Mouse (Mus musculus): ENCODE data around the gene Grn. TPM values are rescaled to one million over a fixed set of nuclear protein-coding genes. Genes with fewer than 3 reads are reported as not detected.

The Grn gene
- total RNA-seq, 1 experiment, result 81.5 TPM

GRCm38 (mm10) chr11:102392441-102393237 is 37.5 kb upstream of the Grn start:
- peak overlapping the region; percentile 46; the same call in 1 of the 2 replicates for H3K9ac ChIP-seq (ENCODE audit: insufficient read depth, low read depth, low read length, poor library complexity, severe bottlenecking)
- TF ChIP-seq CHD2 (IDR thresholded peaks at IDR 0.05; ENCODE audit: low read depth, low read length) (no peak), HCFC1 (IDR thresholded peaks at IDR 0.05; ENCODE audit: borderline replicate concordance, insufficient read depth, low read length) (no peak), ZC3H11A (IDR thresholded peaks at IDR 0.05; ENCODE audit: borderline replicate concordance, low read depth, low read length) (no peak), MAFK (IDR thresholded peaks at IDR 0.05; ENCODE audit: insufficient read depth, low read depth, low read length) (no peak), ZNF384 (IDR thresholded peaks at IDR 0.05; ENCODE audit: low read depth, low read length) (no peak)

GRCm38 (mm10) chr11:102393238-102393634 is 36.9 kb upstream of the Grn start, which contains the start of gene Rundc3a:
Gene Rundc3a (plus strand): TSS chr11:102393403.
- TF ChIP-seq ZNF384 (IDR thresholded peaks at IDR 0.05; ENCODE audit: low read depth, low read length), result no peak
- TF ChIP-seq HCFC1 (IDR thresholded peaks at IDR 0.05; ENCODE audit: borderline replicate concordance, insufficient read depth, low read length), result no peak
- TF ChIP-seq MAFK (IDR thresholded peaks at IDR 0.05; ENCODE audit: insufficient read depth, low read depth, low read length), result no peak
- peak; percentile 53; the same call in 1 of the 2 replicates for TF ChIP-seq CHD2 (IDR thresholded peaks at IDR 0.05; ENCODE audit: low read depth, low read length)
- TF ChIP-seq ZC3H11A (IDR thresholded peaks at IDR 0.05; ENCODE audit: borderline replicate concordance, low read depth, low read length), result no peak
- Histone ChIP-seq H3K4me1 (ENCODE audit: control insufficient read depth in 2 of 2, insufficient read depth in 2 of 2, low read length in 2 of 2, poor library complexity in 1 of 2) (peaks cover 7 to 29% of the 10 kb centered on the region in 2 experiments), H3K27ac (ENCODE audit: insufficient read depth, low read depth, low read length, poor library complexity, severe bottlenecking) (no peak within 1 kb of the TSS), H3K4me3 (ENCODE audit: insufficient read depth in 1 of 2, low read depth in 1 of 2, low read length in 2 of 2, poor library complexity in 1 of 2, severe bottlenecking in 1 of 2) (peak within 1 kb of the TSS; percentile 65 to 90), H3K36me3 (ENCODE audit: control insufficient read depth, insufficient read depth, low read length, poor library complexity, severe bottlenecking) (no peaks in the 10 kb centered on the region), H3K9me3 (ENCODE audit: control insufficient read depth, insufficient read depth, low read depth, low read length) (no peaks in the 10 kb centered on the region), H3K9ac (ENCODE audit: insufficient read depth, low read depth, low read length, poor library complexity, severe bottlenecking) (peak within 1 kb of the TSS; percentile 46; the same call in 1 of the 2 replicates)
- peak; percentile 91 for DNase-seq (ENCODE audit: low read depth, low spot score)
- in situ Hi-C loops (cut with MboI; ENCODE audit: low sequenced_read_pairs in 2 of 2, unreplicated experiment in 2 of 2), result no loop called here

More at GRCm38 (mm10) chr11:102392441-102393237, 37.5 kb upstream of the Grn start:
- Histone ChIP-seq H3K36me3 (ENCODE audit: control insufficient read depth, insufficient read depth, low read length, poor library complexity, severe bottlenecking) (no peaks in the 10 kb centered on the region), H3K27ac (ENCODE audit: insufficient read depth, low read depth, low read length, poor library complexity, severe bottlenecking) (no peak overlapping the region), H3K4me3 (ENCODE audit: insufficient read depth in 1 of 2, low read depth in 1 of 2, low read length in 2 of 2, poor library complexity in 1 of 2, severe bottlenecking in 1 of 2) (peak overlapping the region; percentile 51 to 90), H3K9me3 (ENCODE audit: control insufficient read depth, insufficient read depth, low read depth, low read length) (no peaks in the 10 kb centered on the region), H3K4me1 (ENCODE audit: control insufficient read depth in 2 of 2, insufficient read depth in 2 of 2, low read length in 2 of 2, poor library complexity in 1 of 2) (peaks cover 6 to 25% of the 10 kb centered on the region in 2 experiments)
- no peak for DNase-seq (ENCODE audit: low read depth, low spot score)
- in situ Hi-C loops (cut with MboI; ENCODE audit: low sequenced_read_pairs in 2 of 2, unreplicated experiment in 2 of 2), result no loop called here

GRCm38 (mm10) chr11:102393719-102394420 is 36.2 kb upstream of the Grn start:
- H3K4me3 ChIP-seq (ENCODE audit: insufficient read depth in 1 of 2, low read depth in 1 of 2, low read length in 2 of 2, poor library complexity in 1 of 2, severe bottlenecking in 1 of 2), result peak overlapping the region; percentile 65 to 90
- H3K27ac ChIP-seq (ENCODE audit: insufficient read depth, low read depth, low read length, poor library complexity, severe bottlenecking), result no peak overlapping the region
- H3K4me1 ChIP-seq (ENCODE audit: control insufficient read depth in 2 of 2, insufficient read depth in 2 of 2, low read length in 2 of 2, poor library complexity in 1 of 2), result peaks cover 7 to 30% of the 10 kb centered on the region in 2 experiments
- in situ Hi-C loops (cut with MboI; ENCODE audit: low sequenced_read_pairs in 2 of 2, unreplicated experiment in 2 of 2), result no loop called here
- H3K9ac ChIP-seq (ENCODE audit: insufficient read depth, low read depth, low read length, poor library complexity, severe bottlenecking), result peak overlapping the region; percentile 8; the same call in 1 of the 2 replicates
- DNase-seq (ENCODE audit: low read depth, low spot score), result no peak
- no peaks in the 10 kb centered on the region for H3K36me3 ChIP-seq (ENCODE audit: control insufficient read depth, insufficient read depth, low read length, poor library complexity, severe bottlenecking)
- no peaks in the 10 kb centered on the region for H3K9me3 ChIP-seq (ENCODE audit: control insufficient read depth, insufficient read depth, low read depth, low read length)
- TF ChIP-seq MAFK (IDR thresholded peaks at IDR 0.05; ENCODE audit: insufficient read depth, low read depth, low read length), result no peak
- no peak for TF ChIP-seq ZNF384 (IDR thresholded peaks at IDR 0.05; ENCODE audit: low read depth, low read length)
- TF ChIP-seq HCFC1 (IDR thresholded peaks at IDR 0.05; ENCODE audit: borderline replicate concordance, insufficient read depth, low read length), result no peak
- TF ChIP-seq ZC3H11A (IDR thresholded peaks at IDR 0.05; ENCODE audit: borderline replicate concordance, low read depth, low read length), result no peak
- no peak for TF ChIP-seq CHD2 (IDR thresholded peaks at IDR 0.05; ENCODE audit: low read depth, low read length)

- Histone ChIP-seq H3K27ac (ENCODE audit: insufficient read depth, low read depth, low read length, poor library complexity, severe bottlenecking) (no peak overlapping the region), H3K9ac (ENCODE audit: insufficient read depth, low read depth, low read length, poor library complexity, severe bottlenecking) (no peak overlapping the region), H3K4me3 (ENCODE audit: insufficient read depth in 1 of 2, low read depth in 1 of 2, low read length in 2 of 2, poor library complexity in 1 of 2, severe bottlenecking in 1 of 2) (no peak overlapping the region), H3K4me1 (ENCODE audit: control insufficient read depth in 2 of 2, insufficient read depth in 2 of 2, low read length in 2 of 2, poor library complexity in 1 of 2) (peaks cover 7 to 32% of the 10 kb centered on the region in 2 experiments), H3K36me3 (ENCODE audit: control insufficient read depth, insufficient read depth, low read length, poor library complexity, severe bottlenecking) (no peaks in the 10 kb centered on the region), H3K9me3 (ENCODE audit: control insufficient read depth, insufficient read depth, low read depth, low read length) (no peaks in the 10 kb centered on the region)
- no peak for DNase-seq (ENCODE audit: low read depth, low spot score)
- in situ Hi-C loops (cut with MboI; ENCODE audit: low sequenced_read_pairs in 2 of 2, unreplicated experiment in 2 of 2), result no loop called here
- TF ChIP-seq MAFK (IDR thresholded peaks at IDR 0.05; ENCODE audit: insufficient read depth, low read depth, low read length) (no peak), ZC3H11A (IDR thresholded peaks at IDR 0.05; ENCODE audit: borderline replicate concordance, low read depth, low read length) (no peak), ZNF384 (IDR thresholded peaks at IDR 0.05; ENCODE audit: low read depth, low read length) (no peak), CHD2 (IDR thresholded peaks at IDR 0.05; ENCODE audit: low read depth, low read length) (no peak), HCFC1 (IDR thresholded peaks at IDR 0.05; ENCODE audit: borderline replicate concordance, insufficient read depth, low read length) (no peak)
Measured at GRCm38 (mm10) chr11:102394421-102395124, 35.5 kb upstream of the Grn start.
